Mouse (Mus musculus): ENCODE results near the gene Extl1. TPM values are rescaled to one million over a fixed set of nuclear protein-coding genes. Genes with fewer than 3 reads are reported as not detected.
A peak's percentile ranks its signal among the peaks of the same experiment; 100 is the strongest.
"Not testable (repeated sequence)": the region's sequence is repeated elsewhere in the genome, so short reads cannot be mapped to it uniquely, and the experiment has no call there.

Gene Extl1
- 0.38 and 0.71 TPM in 2 replicates for polyA plus RNA-seq (2014; fragmentation: Nextera tagmentation; extraction: Ambion mirVana)

DNA sequence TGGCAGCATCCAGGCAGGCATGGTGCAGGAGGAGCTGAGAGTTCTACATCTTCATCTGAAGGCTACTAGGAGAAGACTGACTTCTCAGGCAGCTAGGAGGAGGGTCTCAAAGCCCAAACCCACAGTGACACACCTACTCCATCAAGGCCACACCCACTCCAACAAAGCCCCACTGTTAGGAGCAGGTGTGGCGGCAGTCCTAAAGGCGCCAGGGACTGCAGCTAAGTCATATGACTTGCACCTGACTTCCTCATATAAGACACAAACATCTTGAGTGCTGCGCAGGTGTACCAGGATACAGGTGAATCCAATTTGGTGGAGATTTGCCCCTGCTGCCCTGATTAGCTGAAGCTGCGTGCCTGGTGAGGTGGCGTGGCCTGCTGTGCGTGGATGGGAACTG is at the start of gene Extl1:
Extl1 (minus strand) TSS at position 101 of the 400 bp plus-strand sequence.
- H3K36me3 ChIP-seq (replicated peaks; ENCODE audit: control insufficient read depth, insufficient read depth, low read depth, low read length); H3K27me3 ChIP-seq (ENCODE audit: control insufficient read depth, insufficient read depth, low read length); H3K4me1 ChIP-seq (ENCODE audit: control insufficient read depth, insufficient read depth, low read length); DNase-seq (ENCODE audit: low spot score); H3K9ac ChIP-seq (replicated peaks; ENCODE audit: low read length); H3K4me2 ChIP-seq (ENCODE audit: low read depth, low read length); ATAC-seq (replicated peaks; ENCODE audit: insufficient number of reproducible peaks, low FRiP score, low TSS enrichment, low read depth); H3K4me3 ChIP-seq (ENCODE audit: low read depth, low read length); H3K9me3 ChIP-seq (replicated peaks; ENCODE audit: control insufficient read depth, low read length); H3K27ac ChIP-seq (replicated peaks; ENCODE audit: low read depth, low read length): not testable (repeated sequence)
- 88% methylated on average over 2 of the region's 6 CpGs for WGBS

DNA sequence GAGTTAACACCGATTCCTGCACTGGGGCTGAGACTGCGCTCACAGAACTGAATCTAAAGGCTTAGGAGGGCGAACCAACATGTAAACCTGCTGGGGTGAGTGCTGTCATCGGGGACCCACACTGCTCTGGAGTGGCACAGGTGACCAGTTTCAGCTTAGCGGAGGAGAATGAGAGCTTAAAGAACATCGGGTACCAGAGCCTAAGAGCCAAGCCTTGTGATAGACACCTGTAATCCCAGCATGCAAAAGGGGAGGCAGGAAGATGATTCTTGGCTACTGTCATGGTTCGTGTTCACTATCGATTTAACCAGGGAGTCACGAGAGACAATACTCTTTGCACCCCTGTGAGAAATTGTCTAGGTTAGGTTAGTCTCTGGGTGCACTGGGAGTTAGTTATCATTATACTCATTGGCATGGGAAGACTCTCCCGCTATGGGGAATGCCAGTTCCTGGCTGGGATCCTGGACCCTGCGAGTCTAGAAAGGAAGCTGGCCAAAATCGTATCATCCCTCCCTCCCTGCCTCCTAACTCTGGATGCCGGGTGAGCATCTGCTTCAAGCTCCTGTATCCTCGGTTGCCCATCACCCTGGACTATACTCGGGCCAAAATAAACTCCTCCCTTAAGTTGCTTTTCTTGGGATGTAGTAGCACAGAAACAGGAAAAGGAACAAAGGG is 49.2 kb upstream of the Extl1 start:
- Histone ChIP-seq H3K4me2 (ENCODE audit: low read depth, low read length) (no peak overlapping the region), H3K27me3 (ENCODE audit: control insufficient read depth, insufficient read depth, low read length) (no peaks in the 10 kb centered on the region), H3K4me1 (ENCODE audit: control insufficient read depth, insufficient read depth, low read length) (no peaks in the 10 kb centered on the region), H3K36me3 (replicated peaks; ENCODE audit: control insufficient read depth, insufficient read depth, low read depth, low read length) (no peaks in the 10 kb centered on the region), H3K9me3 (replicated peaks; ENCODE audit: control insufficient read depth, low read length) (no peaks in the 10 kb centered on the region), H3K27ac (replicated peaks; ENCODE audit: low read depth, low read length) (no peak overlapping the region), H3K4me3 (ENCODE audit: low read depth, low read length) (no peak overlapping the region), H3K9ac (replicated peaks; ENCODE audit: low read length) (no peak overlapping the region)
- WGBS = 88% methylated on average over 15 of the region's 15 CpGs
- DNase-seq (ENCODE audit: low spot score) (no peak), ATAC-seq (replicated peaks; ENCODE audit: insufficient number of reproducible peaks, low FRiP score, low TSS enrichment, low read depth) (no peak)

DNA sequence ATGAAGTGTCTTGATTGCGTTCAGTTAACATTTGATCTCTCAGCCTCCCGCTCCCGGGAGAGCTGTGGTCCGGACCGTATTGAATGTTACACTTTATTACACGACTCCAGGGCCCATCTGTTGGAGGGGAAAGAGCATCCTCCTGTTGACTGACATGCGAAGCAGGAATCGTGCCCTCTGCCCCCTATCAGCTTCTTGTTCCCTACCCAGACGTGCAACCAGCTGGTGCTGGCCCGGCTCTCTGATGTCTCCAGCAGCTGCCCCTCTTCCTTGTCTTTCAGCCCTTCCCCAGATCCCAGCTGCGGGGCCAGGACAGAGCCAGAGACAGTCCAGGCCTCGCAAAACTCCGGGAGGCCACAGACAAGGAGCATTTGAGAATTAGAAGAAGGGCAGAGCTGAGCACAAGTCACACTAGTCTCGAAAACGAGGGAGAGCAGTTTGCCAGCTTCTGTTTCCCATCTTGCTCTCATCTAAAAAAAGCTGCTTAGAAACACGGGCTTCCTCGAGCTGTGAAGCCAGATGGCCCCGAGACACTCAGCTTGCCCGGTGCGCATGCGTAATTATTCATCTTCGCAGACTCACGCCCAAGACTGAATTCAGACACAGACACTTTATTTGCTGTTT is 46.8 kb upstream of the Extl1 start:
- no peak overlapping the region for H3K4me2 ChIP-seq (ENCODE audit: low read depth, low read length)
- 29% methylated on average over 23 of the region's 23 CpGs for WGBS
- H3K9me3 ChIP-seq (replicated peaks; ENCODE audit: control insufficient read depth, low read length) = no peaks in the 10 kb centered on the region
- peak overlapping the region; percentile 57 for H3K27ac ChIP-seq (replicated peaks; ENCODE audit: low read depth, low read length)
- H3K9ac ChIP-seq (replicated peaks; ENCODE audit: low read length) = peak overlapping the region; percentile 35
- H3K36me3 ChIP-seq (replicated peaks; ENCODE audit: control insufficient read depth, insufficient read depth, low read depth, low read length) = no peaks in the 10 kb centered on the region
- no peaks in the 10 kb centered on the region for H3K27me3 ChIP-seq (ENCODE audit: control insufficient read depth, insufficient read depth, low read length)
- H3K4me3 ChIP-seq (ENCODE audit: low read depth, low read length) = no peak overlapping the region
- no peaks in the 10 kb centered on the region for H3K4me1 ChIP-seq (ENCODE audit: control insufficient read depth, insufficient read depth, low read length)
- DNase-seq (ENCODE audit: low spot score) (peak; percentile 57), ATAC-seq (replicated peaks; ENCODE audit: insufficient number of reproducible peaks, low FRiP score, low TSS enrichment, low read depth) (peak; percentile 83)

DNA sequence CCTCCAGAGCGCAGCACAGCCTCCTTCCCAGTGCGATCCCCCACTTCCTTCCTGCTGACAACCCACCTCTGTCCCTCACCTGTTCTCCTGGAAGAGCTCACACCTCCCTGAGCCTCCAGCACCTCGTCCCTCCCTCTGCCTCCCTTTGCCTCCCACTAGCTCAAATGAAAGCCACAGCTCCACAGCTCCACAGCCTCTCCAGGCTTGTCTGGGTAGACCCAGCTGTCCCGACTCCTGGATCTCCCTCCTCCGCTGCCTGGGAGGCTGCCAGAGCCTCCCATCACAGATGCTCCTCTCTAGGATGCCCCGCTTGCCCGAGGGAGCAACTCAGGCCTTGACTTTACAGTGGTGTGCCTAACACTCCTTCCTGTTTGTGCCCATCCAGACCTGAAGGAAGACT is 41.4 kb upstream of the Extl1 start:
- Histone ChIP-seq H3K9ac (replicated peaks; ENCODE audit: low read length) (no peak overlapping the region), H3K4me3 (ENCODE audit: low read depth, low read length) (no peak overlapping the region), H3K36me3 (replicated peaks; ENCODE audit: control insufficient read depth, insufficient read depth, low read depth, low read length) (no peaks in the 10 kb centered on the region), H3K4me2 (ENCODE audit: low read depth, low read length) (no peak overlapping the region), H3K27ac (replicated peaks; ENCODE audit: low read depth, low read length) (no peak overlapping the region), H3K4me1 (ENCODE audit: control insufficient read depth, insufficient read depth, low read length) (no peaks in the 10 kb centered on the region), H3K9me3 (replicated peaks; ENCODE audit: control insufficient read depth, low read length) (no peaks in the 10 kb centered on the region), H3K27me3 (ENCODE audit: control insufficient read depth, insufficient read depth, low read length) (no peaks in the 10 kb centered on the region)
- DNase-seq (ENCODE audit: low spot score) (no peak), ATAC-seq (replicated peaks; ENCODE audit: insufficient number of reproducible peaks, low FRiP score, low TSS enrichment, low read depth) (no peak)
- 76% methylated on average over 7 of the region's 7 CpGs for WGBS

DNA sequence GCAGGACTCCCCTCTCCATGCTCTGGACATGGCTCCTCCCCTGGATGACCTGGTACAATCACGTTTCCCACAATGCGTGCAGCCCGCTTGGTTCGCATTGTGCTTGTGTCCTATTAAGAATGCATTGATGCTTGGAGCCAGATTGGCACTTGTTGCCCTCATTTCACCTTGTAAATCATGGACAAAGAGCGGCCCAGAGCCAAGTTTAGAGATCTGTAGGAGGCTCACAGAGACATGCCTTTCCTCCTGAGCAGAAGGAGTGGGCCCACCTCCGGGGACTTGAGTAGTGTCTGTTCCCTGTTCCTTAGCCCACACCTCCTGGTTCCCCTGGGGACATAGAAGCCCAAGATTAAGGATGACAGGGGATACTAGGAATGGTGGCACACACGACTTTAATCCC is 40.3 kb upstream of the Extl1 start:
- H3K9me3 ChIP-seq (replicated peaks; ENCODE audit: control insufficient read depth, low read length) = no peaks in the 10 kb centered on the region
- H3K27ac ChIP-seq (replicated peaks; ENCODE audit: low read depth, low read length) = no peak overlapping the region
- no peak overlapping the region for H3K4me2 ChIP-seq (ENCODE audit: low read depth, low read length)
- H3K4me3 ChIP-seq (ENCODE audit: low read depth, low read length) = no peak overlapping the region
- DNase-seq (ENCODE audit: low spot score) (no peak), ATAC-seq (replicated peaks; ENCODE audit: insufficient number of reproducible peaks, low FRiP score, low TSS enrichment, low read depth) (no peak)
- no peaks in the 10 kb centered on the region for H3K27me3 ChIP-seq (ENCODE audit: control insufficient read depth, insufficient read depth, low read length)
- H3K9ac ChIP-seq (replicated peaks; ENCODE audit: low read length) = no peak overlapping the region
- WGBS = 89% methylated on average over 7 of the region's 7 CpGs
- no peaks in the 10 kb centered on the region for H3K4me1 ChIP-seq (ENCODE audit: control insufficient read depth, insufficient read depth, low read length)
- H3K36me3 ChIP-seq (replicated peaks; ENCODE audit: control insufficient read depth, insufficient read depth, low read depth, low read length) = no peaks in the 10 kb centered on the region

DNA sequence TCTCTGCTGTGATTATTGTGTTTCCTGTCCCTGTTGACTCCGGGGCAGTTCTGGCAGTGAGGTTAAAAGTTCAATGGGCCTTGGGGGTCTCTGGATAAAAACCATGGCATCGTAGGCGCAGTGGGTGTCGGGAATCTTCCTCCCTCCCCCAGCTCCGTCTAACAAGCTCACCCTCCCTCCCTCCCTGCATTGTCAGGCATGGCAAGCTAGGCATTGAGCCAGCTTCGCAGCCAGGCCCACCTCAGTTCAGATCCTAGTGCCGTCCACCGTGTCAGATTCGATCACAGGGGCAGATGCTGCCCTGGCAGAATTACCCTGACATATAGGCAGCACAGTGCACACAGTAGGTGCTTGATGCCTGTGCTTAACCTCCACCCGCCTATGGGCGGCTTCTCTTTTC is 38.3 kb upstream of the Extl1 start:
- no peak overlapping the region for H3K27ac ChIP-seq (replicated peaks; ENCODE audit: low read depth, low read length)
- no peaks in the 10 kb centered on the region for H3K4me1 ChIP-seq (ENCODE audit: control insufficient read depth, insufficient read depth, low read length)
- no peak overlapping the region for H3K4me3 ChIP-seq (ENCODE audit: low read depth, low read length)
- H3K27me3 ChIP-seq (ENCODE audit: control insufficient read depth, insufficient read depth, low read length) = no peaks in the 10 kb centered on the region
- DNase-seq (ENCODE audit: low spot score) = no peak
- H3K4me2 ChIP-seq (ENCODE audit: low read depth, low read length) = no peak overlapping the region
- 58% methylated on average over 11 of the region's 11 CpGs for WGBS
- H3K9me3 ChIP-seq (replicated peaks; ENCODE audit: control insufficient read depth, low read length) = no peaks in the 10 kb centered on the region
- H3K9ac ChIP-seq (replicated peaks; ENCODE audit: low read length) = no peak overlapping the region
- no peak for ATAC-seq (replicated peaks; ENCODE audit: insufficient number of reproducible peaks, low FRiP score, low TSS enrichment, low read depth)
- H3K36me3 ChIP-seq (replicated peaks; ENCODE audit: control insufficient read depth, insufficient read depth, low read depth, low read length) = no peaks in the 10 kb centered on the region

DNA sequence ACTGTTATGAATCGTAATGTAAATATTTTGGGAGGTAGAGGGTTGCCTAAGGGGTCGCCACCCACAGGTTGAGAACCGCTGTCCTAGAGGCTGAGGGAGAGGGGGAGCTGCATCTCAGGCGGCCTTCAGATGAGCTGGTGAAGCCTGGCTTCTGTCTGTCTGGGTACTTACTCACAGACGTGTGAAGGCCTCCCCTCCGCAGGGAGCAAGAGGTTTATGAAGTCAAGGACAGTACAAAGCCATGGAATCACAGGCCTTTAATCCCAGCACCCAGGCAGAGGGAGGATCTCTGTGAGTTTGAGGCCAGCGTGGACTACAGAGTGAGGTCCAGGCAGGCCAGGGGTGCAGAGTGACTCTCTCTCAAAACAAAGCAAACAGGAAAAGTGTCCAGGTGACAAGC is 33.5 kb upstream of the Extl1 start:
- Histone ChIP-seq H3K4me3 (ENCODE audit: low read depth, low read length) (no peak overlapping the region), H3K4me2 (ENCODE audit: low read depth, low read length) (no peak overlapping the region), H3K9me3 (replicated peaks; ENCODE audit: control insufficient read depth, low read length) (no peaks in the 10 kb centered on the region), H3K27me3 (ENCODE audit: control insufficient read depth, insufficient read depth, low read length) (no peaks in the 10 kb centered on the region), H3K9ac (replicated peaks; ENCODE audit: low read length) (no peak overlapping the region), H3K27ac (replicated peaks; ENCODE audit: low read depth, low read length) (peak overlapping the region; percentile 52), H3K4me1 (ENCODE audit: control insufficient read depth, insufficient read depth, low read length) (no peaks in the 10 kb centered on the region), H3K36me3 (replicated peaks; ENCODE audit: control insufficient read depth, insufficient read depth, low read depth, low read length) (no peaks in the 10 kb centered on the region; the same call in 1 of the 2 replicates)
- ATAC-seq (replicated peaks; ENCODE audit: insufficient number of reproducible peaks, low FRiP score, low TSS enrichment, low read depth) (no peak), DNase-seq (ENCODE audit: low spot score) (no peak)
- WGBS = 70% methylated on average over 7 of the region's 7 CpGs

DNA sequence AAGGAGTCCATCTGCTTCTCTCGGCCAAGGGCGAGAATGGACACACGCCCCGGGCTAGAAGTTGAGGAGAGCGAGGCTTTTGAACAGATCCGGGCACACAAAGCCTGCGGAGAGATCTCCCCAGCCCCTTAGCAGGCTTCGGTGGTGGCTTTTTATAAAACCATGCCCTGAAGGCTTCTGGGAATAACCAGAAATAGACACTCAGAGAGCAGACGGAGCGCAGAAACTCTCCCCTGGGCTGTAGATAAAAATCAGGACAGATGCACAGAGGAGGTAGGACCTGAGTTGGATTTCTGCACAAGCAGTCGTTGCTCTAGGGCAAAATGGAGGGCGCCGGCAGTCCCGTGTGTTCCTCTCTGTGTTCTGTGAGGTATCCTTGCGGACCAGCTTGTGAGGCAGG is 33.0 kb upstream of the Extl1 start:
- Histone ChIP-seq H3K9ac (replicated peaks; ENCODE audit: low read length) (0 out of 2 replicates have a peak overlapping the region, but pooled peaks have one; percentile 13), H3K4me3 (ENCODE audit: low read depth, low read length) (no peak overlapping the region), H3K4me1 (ENCODE audit: control insufficient read depth, insufficient read depth, low read length) (no peaks in the 10 kb centered on the region), H3K4me2 (ENCODE audit: low read depth, low read length) (no peak overlapping the region), H3K27me3 (ENCODE audit: control insufficient read depth, insufficient read depth, low read length) (no peaks in the 10 kb centered on the region), H3K27ac (replicated peaks; ENCODE audit: low read depth, low read length) (peak overlapping the region; percentile 52), H3K36me3 (replicated peaks; ENCODE audit: control insufficient read depth, insufficient read depth, low read depth, low read length) (no peaks in the 10 kb centered on the region; the same call in 1 of the 2 replicates), H3K9me3 (replicated peaks; ENCODE audit: control insufficient read depth, low read length) (no peaks in the 10 kb centered on the region)
- no peak for ATAC-seq (replicated peaks; ENCODE audit: insufficient number of reproducible peaks, low FRiP score, low TSS enrichment, low read depth)
- DNase-seq (ENCODE audit: low spot score) = no peak
- WGBS = 57% methylated on average over 15 of the region's 15 CpGs
